Mouse (Mus musculus) ovary, postnatal 10 days (tissue): ENCODE results near the gene Galnt4.
"Not testable (repeated sequence)": the region's sequence is repeated elsewhere in the genome, so short reads cannot be mapped to it uniquely, and the experiment has no call there.

Experiments used
- DNase-seq: peaks from one replicate; pipeline ENCODE4 v3.0.0; 2022; ENCODE audit warnings: low spot score

Galnt4 gene

DNA sequence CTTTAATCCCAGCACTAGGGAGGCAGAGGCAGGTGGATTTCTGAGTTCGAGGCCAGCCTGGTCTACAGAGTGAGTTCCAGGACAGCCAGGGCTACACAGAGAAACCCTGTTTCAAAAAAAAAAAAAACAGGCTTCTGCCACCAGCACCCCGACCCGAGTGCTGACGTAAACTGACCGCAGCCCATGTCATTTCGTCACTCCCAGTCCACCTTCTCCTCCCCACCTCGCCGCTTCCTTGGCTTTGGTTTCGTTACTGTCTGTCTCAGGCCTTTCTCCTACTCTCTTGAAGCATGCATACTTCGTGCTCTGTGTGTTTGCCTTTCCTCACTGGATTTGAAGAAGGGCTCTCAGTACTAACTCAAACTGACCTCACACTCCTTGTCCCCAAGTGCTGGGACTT is 49.7 kb downstream of the Galnt4 start:
- DNase-seq: not testable (repeated sequence)

DNA sequence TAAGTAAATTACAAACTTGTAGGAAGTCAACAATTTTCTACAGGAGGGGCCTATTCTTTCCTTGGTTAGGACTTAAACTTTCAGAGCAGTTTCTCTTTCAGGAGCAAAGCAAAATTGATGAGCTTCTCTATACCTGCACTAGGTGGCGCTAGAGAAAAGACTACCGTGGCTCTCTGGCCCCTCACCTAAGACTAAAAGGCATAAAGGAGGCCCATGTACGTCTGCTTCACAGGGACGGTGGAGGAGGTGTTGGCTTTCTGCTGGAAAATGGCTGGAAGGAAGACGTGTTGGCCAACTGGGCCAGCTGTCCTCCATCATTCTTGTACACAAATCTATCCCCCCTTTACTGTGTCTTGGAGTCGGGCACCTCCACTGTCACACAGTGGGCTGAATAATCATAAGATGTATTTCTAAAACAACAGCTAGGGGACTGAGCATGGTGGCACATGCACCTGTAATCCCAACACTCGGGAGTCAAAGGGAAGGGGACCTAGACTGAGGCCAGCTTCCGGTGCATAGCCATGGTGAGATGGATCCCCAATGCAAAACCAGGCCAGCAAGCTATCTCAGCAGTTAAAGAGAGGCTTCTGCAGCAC is 54.1 kb downstream of the Galnt4 start:
- no peak for DNase-seq
